Mouse (Mus musculus) cortical plate, adult 2 months (tissue): ENCODE measurements around the gene Mbnl1.

Source experiments
- CTCF ChIP-seq: fragments of 200-500 bp; IDR thresholded peaks from 2 replicates; pipeline ENCODE4 v1.5.1; 2011; ENCODE audit warnings: mild to moderate bottlenecking, control low read depth, low read length; ENCODE audit not compliant: insufficient read depth; ENCODE audit errors: extremely low read depth
- POLR2A ChIP-seq: fragments of 200-500 bp; IDR thresholded peaks from 2 replicates; pipeline ENCODE4 v1.6.1; 2011; ENCODE audit warnings: mild to moderate bottlenecking, low read length, control low read depth; ENCODE audit not compliant: insufficient read depth; ENCODE audit errors: extremely low read depth

DNA sequence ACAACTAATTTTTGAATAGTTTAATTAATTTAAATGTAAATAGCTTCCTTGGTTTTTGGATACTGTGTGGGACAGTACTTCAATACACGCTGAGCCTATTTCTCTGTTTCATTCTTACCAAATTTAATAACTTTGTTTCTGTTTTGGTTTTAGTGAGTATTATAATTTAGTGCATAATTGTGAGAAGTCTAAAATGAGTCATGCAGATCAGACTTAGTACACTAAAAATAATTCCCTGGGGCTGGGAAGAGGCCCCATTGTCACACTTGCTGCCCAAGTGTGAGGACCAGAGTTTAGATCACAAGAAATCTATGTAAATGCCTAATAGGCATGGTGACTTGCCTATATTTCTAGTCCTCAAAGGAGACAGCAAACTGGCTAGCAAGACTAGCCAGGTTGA, 33.9 kb upstream of the Mbnl1 start:
- TF ChIP-seq CTCF (no peak), POLR2A (no peak)
